Mouse (Mus musculus) induced T-regulatory cell, adult 2 months (primary cell): ENCODE results near the gene Iqca.
A peak's percentile ranks its signal among the peaks of the same experiment; 100 is the strongest.

Experiments used
- DNase-seq: peaks from one replicate; pipeline ENCODE4 v3.0.0-alpha.2; 2012; ENCODE audit warnings: low read depth

Gene Iqca

GRCm38 (mm10) chr1:90060054-90060453, 93.1 kb downstream of the Iqca start:
- DNase-seq, result no peak

- DNase-seq, result no peak
These were observed 98.2 kb downstream of the Iqca start for GRCm38 (mm10) chr1:90054991-90055390.

GRCm38 (mm10) chr1:90051347-90051746, 101.9 kb downstream of the Iqca start:
- DNase-seq, result peak; percentile 29

- DNase-seq, result no peak
These were observed 103.0 kb downstream of the Iqca start for GRCm38 (mm10) chr1:90050046-90050739.

GRCm38 (mm10) chr1:90028305-90028704, 124.9 kb downstream of the Iqca start:
- DNase-seq, result no peak

- no peak for DNase-seq
These were observed 126.3 kb downstream of the Iqca start for GRCm38 (mm10) chr1:90026945-90027344.

- no peak for DNase-seq
These were observed 132.9 kb downstream of the Iqca start for GRCm38 (mm10) chr1:90020336-90020735.

GRCm38 (mm10) chr1:90018071-90018470, 135.1 kb downstream of the Iqca start:
- DNase-seq, result no peak

- DNase-seq, result no peak
These were observed 138.8 kb downstream of the Iqca start, which contains the start of gene Asb18 for GRCm38 (mm10) chr1:90014446-90014845. Gene Asb18, minus strand, starts transcription at chr1:90014666.

- DNase-seq, result peak; percentile 2
These were observed 139.9 kb downstream of the Iqca start for GRCm38 (mm10) chr1:90013273-90013672.

GRCm38 (mm10) chr1:90012850-90013249, 140.4 kb downstream of the Iqca start:
- peak; percentile 12 for DNase-seq

- DNase-seq, result no peak
These were observed 141.0 kb downstream of the Iqca start for GRCm38 (mm10) chr1:90012168-90012567.

- DNase-seq, result no peak
These were observed 143.1 kb downstream of the Iqca start for GRCm38 (mm10) chr1:90010077-90010476.

- DNase-seq, result no peak
These were observed 144.0 kb downstream of the Iqca start for GRCm38 (mm10) chr1:90009188-90009587.

GRCm38 (mm10) chr1:90006666-90007065, 146.5 kb downstream of the Iqca start:
- DNase-seq, result no peak

- DNase-seq, result no peak
These were observed 152.2 kb downstream of the Iqca start for GRCm38 (mm10) chr1:90000981-90001380.

GRCm38 (mm10) chr1:89999858-90000257, 153.3 kb downstream of the Iqca start:
- DNase-seq, result no peak

- no peak for DNase-seq
These were observed 154.5 kb downstream of the Iqca start for GRCm38 (mm10) chr1:89998696-89999095.

- DNase-seq, result no peak
These were observed 155.1 kb downstream of the Iqca start for GRCm38 (mm10) chr1:89998076-89998475.

GRCm38 (mm10) chr1:89992256-89992655, 160.9 kb downstream of the Iqca start:
- DNase-seq, result no peak
